Mouse (Mus musculus): Measurements from ENCODE around the gene Ciao1. TPM values are rescaled to one million over a fixed set of nuclear protein-coding genes. Genes with fewer than 3 reads are reported as not detected.

The Ciao1 gene
- polyA plus RNA-seq, 1 experiment from 2014 or later: 67.9 TPM

Other genes with a start within 250 kb of the Ciao1 start
- gene Ap4e1, start 239.1 kb downstream of the Ciao1 start, polyA plus RNA-seq (2015; fragmentation: Nextera tagmentation; extraction: Ambion mirVana): 9.1 and 11.3 TPM in 2 replicates
- 52.9 and 54.2 TPM in 2 replicates for gene Blvra, start 177.2 kb downstream of the Ciao1 start, polyA plus RNA-seq (2015; fragmentation: Nextera tagmentation; extraction: Ambion mirVana)
- 109 and 113 TPM in 2 replicates for gene Ncaph, start 113.9 kb downstream of the Ciao1 start, polyA plus RNA-seq (2015; fragmentation: Nextera tagmentation; extraction: Ambion mirVana)
- 28.5 and 29.5 TPM in 2 replicates for gene Itpripl1, start 104.4 kb downstream of the Ciao1 start, polyA plus RNA-seq (2015; fragmentation: Nextera tagmentation; extraction: Ambion mirVana)
- 1.7 and 1.9 TPM in 2 replicates for gene 1810024B03Rik, start 39.5 kb downstream of the Ciao1 start, polyA plus RNA-seq (2015; fragmentation: Nextera tagmentation; extraction: Ambion mirVana)
- 53.8 and 54.0 TPM in 2 replicates for gene Snrnp200, start 39.4 kb downstream of the Ciao1 start, polyA plus RNA-seq (2015; fragmentation: Nextera tagmentation; extraction: Ambion mirVana)
- 27.8 and 30.9 TPM in 2 replicates for gene Tmem127, start 92 bp upstream of the Ciao1 start, polyA plus RNA-seq (2015; fragmentation: Nextera tagmentation; extraction: Ambion mirVana)
- gene Stard7, start 22.4 kb upstream of the Ciao1 start, polyA plus RNA-seq (2015; fragmentation: Nextera tagmentation; extraction: Ambion mirVana): 68.6 and 71.0 TPM in 2 replicates
- gene Dusp2, start 88.3 kb upstream of the Ciao1 start, polyA plus RNA-seq (2015; fragmentation: Nextera tagmentation; extraction: Ambion mirVana): 13.0 and 13.1 TPM in 2 replicates
- not detected in 2 replicates for gene Astl, start 90.8 kb upstream of the Ciao1 start, polyA plus RNA-seq (2015; fragmentation: Nextera tagmentation; extraction: Ambion mirVana)
- 0.18 and 0.41 TPM in 2 replicates for gene Adra2b, start 115.4 kb upstream of the Ciao1 start, polyA plus RNA-seq (2015; fragmentation: Nextera tagmentation; extraction: Ambion mirVana)
- gene Gpat2, start 177.4 kb upstream of the Ciao1 start, polyA plus RNA-seq (2015; fragmentation: Nextera tagmentation; extraction: Ambion mirVana): 0.21 and 0.29 TPM in 2 replicates
- gene Fahd2a, start 196.7 kb upstream of the Ciao1 start, polyA plus RNA-seq (2015; fragmentation: Nextera tagmentation; extraction: Ambion mirVana): 21.2 and 21.6 TPM in 2 replicates